Mouse (Mus musculus) neural tube, embryonic 14.5 days (tissue): ENCODE data around the gene Raver1. TPM values are rescaled to one million over a fixed set of nuclear protein-coding genes. Genes with fewer than 3 reads are reported as not detected.

Experiments used
- ATAC-seq: fragments of 200-750 bp; cut with Nextera tagmentation; 2 replicates; pipeline ENCODE4 v1.8.0; 2017; ENCODE audit warnings: low read depth, mild to moderate bottlenecking, moderate TSS enrichment, moderate library complexity
- H3K27ac ChIP-seq: fragments of 300-500 bp; sonication (generic); 2 replicates; pipeline ENCODE4 v1.5.1; 2014; ENCODE audit warnings: low read depth, mild to moderate bottlenecking, control low read depth, low read length, moderate library complexity, mixed read lengths
- H3K27me3 ChIP-seq: fragments of 300-500 bp; sonication (generic); 2 replicates; pipeline ENCODE4 v1.6.1; 2014; ENCODE audit warnings: low read length; ENCODE audit not compliant: control insufficient read depth, insufficient read depth
- H3K36me3 ChIP-seq: fragments of 300-500 bp; sonication (generic); 2 replicates; pipeline ENCODE4 v1.6.1; 2014; ENCODE audit warnings: low read length, mixed read lengths; ENCODE audit not compliant: control insufficient read depth, insufficient read depth
- H3K4me1 ChIP-seq: fragments of 300-500 bp; sonication (generic); 2 replicates; pipeline ENCODE4 v1.6.1; 2014; ENCODE audit warnings: low read length; ENCODE audit not compliant: control insufficient read depth, insufficient read depth
- H3K4me2 ChIP-seq: fragments of 300-500 bp; sonication (generic); 2 replicates; pipeline ENCODE4 v1.6.1; 2014; ENCODE audit warnings: mild to moderate bottlenecking, low read depth, low read length, control low read depth
- H3K4me3 ChIP-seq: fragments of 300-500 bp; sonication (generic); 2 replicates; pipeline ENCODE4 v1.5.1; 2014; ENCODE audit warnings: low read depth, low read length, control low read depth, mixed read lengths
- H3K9ac ChIP-seq: fragments of 300-500 bp; sonication (generic); replicated peaks from 2 replicates; pipeline ENCODE4 v1.6.1; 2014; ENCODE audit warnings: low read depth, mild to moderate bottlenecking, control low read depth, low read length, mixed read lengths
- H3K9me3 ChIP-seq: fragments of 300-500 bp; sonication (generic); 2 replicates; pipeline ENCODE4 v1.6.1; 2016; ENCODE audit warnings: low read length; ENCODE audit not compliant: control insufficient read depth
- WGBS: fragments of 180-500 bp; shearing (Covaris S2); extraction: QIAGEN DNeasy Blood & Tissue Kit; methylation state at CpG from one replicate; pipeline ENCODE4 v1.1.7; 2014; 5-methylcytosine and 5-hydroxymethylcytosine counted together
- polyA plus RNA-seq: library from polyadenylated mRNA; unstranded; fragments of >200 nt; fragmentation: Nextera tagmentation; extraction: Ambion mirVana; gene quantifications from 2 replicates; pipeline ENCODE4 v1.2.1, GENCODE M21; 2014

Gene Raver1
- polyA plus RNA-seq, 1 experiment from 2014 or later = 29.4 TPM

DNA sequence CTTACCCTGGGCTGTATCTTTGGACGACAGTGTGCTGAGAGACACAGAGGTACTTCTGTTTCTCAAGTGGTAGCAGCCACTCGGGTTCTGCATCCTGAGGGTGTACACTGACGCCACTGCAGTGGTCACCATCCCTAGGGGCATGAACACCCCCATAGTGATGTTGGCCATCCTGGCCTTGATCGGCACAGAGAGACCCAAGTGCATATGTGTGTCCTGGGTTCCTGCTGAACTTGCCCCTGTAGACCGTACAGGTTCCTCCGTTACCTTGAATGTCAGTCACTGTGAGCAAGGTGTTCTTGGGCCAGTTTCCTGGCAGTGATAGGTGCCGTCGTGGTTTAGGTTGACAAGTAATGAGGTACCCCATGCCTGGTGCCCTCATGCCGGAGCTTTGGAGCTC lies 1.6 kb upstream of the Raver1 start:
- WGBS = 93% methylated on average over 9 of the region's 9 CpGs
- Histone ChIP-seq H3K4me3 (no peak overlapping the region), H3K27me3 (no peaks in the 10 kb centered on the region), H3K36me3 (peaks cover 8% of the 10 kb centered on the region), H3K9me3 (no peaks in the 10 kb centered on the region), H3K9ac (no peak overlapping the region), H3K4me1 (peaks cover 15% of the 10 kb centered on the region), H3K27ac (no peak overlapping the region), H3K4me2 (no peak overlapping the region)
- no peak for ATAC-seq

- no peaks in the 10 kb centered on the region for H3K9me3 ChIP-seq
- ATAC-seq = no peak; the same call in 1 of the 2 replicates
- WGBS = 4% methylated on average over 24 of the region's 24 CpGs
- H3K4me3 ChIP-seq = peak overlapping the region; percentile 68
- H3K4me1 ChIP-seq = peaks cover 15% of the 10 kb centered on the region
- H3K27ac ChIP-seq = peak overlapping the region; percentile 88
- peaks cover 24% of the 10 kb centered on the region for H3K36me3 ChIP-seq
- peak overlapping the region; percentile 85 for H3K4me2 ChIP-seq
- H3K9ac ChIP-seq = peak overlapping the region; percentile 74
- H3K27me3 ChIP-seq = no peaks in the 10 kb centered on the region
Observed at GRCm38 (mm10) chr9:21090972-21091706, 669 bp downstream of the Raver1 start.

DNA sequence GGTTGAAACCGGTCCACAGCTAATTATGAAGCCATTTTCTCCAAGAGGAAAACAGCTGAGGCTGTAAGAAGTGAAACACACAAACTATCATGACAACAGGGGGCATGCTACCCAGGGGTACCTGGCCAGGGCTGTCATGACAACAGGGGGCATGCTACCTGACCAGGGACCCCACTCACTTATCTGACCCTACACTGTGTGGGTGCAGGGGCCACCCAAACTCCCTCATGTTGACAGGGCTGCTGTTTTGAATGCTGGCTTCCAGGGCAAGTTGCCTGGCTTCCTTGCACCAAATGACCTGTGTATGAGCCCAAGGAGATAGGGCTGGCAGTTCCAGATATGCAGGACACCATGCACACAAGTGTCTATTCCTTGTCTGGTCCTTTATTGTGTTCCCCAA lies 1.3 kb downstream of the Raver1 start:
- H3K4me3 ChIP-seq = peak overlapping the region; percentile 68
- peak overlapping the region; percentile 85 for H3K4me2 ChIP-seq
- H3K9me3 ChIP-seq = no peaks in the 10 kb centered on the region
- H3K36me3 ChIP-seq = peaks cover 29% of the 10 kb centered on the region
- peaks cover 15% of the 10 kb centered on the region for H3K4me1 ChIP-seq
- no peaks in the 10 kb centered on the region for H3K27me3 ChIP-seq
- no peak overlapping the region for H3K27ac ChIP-seq
- H3K9ac ChIP-seq = peak overlapping the region; percentile 74
- WGBS = 91% methylated on average over 1 of the region's 1 CpGs
- ATAC-seq = no peak

GRCm38 (mm10) chr9:21083324-21083723 lies 8.5 kb downstream of the Raver1 start:
- H3K4me1 ChIP-seq = no peaks in the 10 kb centered on the region
- H3K4me3 ChIP-seq = no peak overlapping the region
- H3K27me3 ChIP-seq = no peaks in the 10 kb centered on the region
- 89% methylated on average over 3 of the region's 3 CpGs for WGBS
- no peak overlapping the region for H3K27ac ChIP-seq
- no peak overlapping the region for H3K9ac ChIP-seq
- H3K36me3 ChIP-seq = peaks cover 80% of the 10 kb centered on the region
- H3K4me2 ChIP-seq = no peak overlapping the region
- H3K9me3 ChIP-seq = no peaks in the 10 kb centered on the region
- no peak for ATAC-seq

DNA sequence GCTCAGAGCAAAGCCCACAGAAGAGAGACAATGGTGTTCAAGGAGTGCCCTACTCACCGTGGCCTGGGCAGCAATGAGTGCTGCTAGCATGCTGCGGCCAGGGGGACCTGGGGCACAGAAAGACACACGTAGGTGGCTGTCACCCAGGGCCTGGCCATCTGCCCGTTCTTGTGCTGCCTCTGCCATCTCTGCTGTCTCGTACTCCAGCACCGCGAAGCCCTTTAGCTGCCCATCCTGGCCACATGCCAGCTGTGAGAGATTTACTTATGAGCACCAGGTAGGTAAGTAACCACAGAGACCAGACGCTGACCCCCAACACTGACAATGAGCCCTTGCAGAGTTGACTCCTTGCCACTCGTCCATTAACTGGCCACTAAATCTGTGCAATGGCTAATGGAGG lies 10.7 kb downstream of the Raver1 start:
- no peak overlapping the region for H3K27ac ChIP-seq
- H3K4me3 ChIP-seq = no peak overlapping the region
- H3K27me3 ChIP-seq = no peaks in the 10 kb centered on the region
- H3K36me3 ChIP-seq = peaks cover 82% of the 10 kb centered on the region
- ATAC-seq = no peak
- WGBS = 85% methylated on average over 9 of the region's 9 CpGs
- no peak overlapping the region for H3K9ac ChIP-seq
- no peaks in the 10 kb centered on the region for H3K9me3 ChIP-seq
- H3K4me2 ChIP-seq = no peak overlapping the region
- no peaks in the 10 kb centered on the region for H3K4me1 ChIP-seq

- H3K4me1 ChIP-seq = peaks cover 12% of the 10 kb centered on the region
- H3K36me3 ChIP-seq = peaks cover 58% of the 10 kb centered on the region
- no peak for ATAC-seq
- no peak overlapping the region for H3K9ac ChIP-seq
- no peak overlapping the region for H3K4me2 ChIP-seq
- no peak overlapping the region for H3K4me3 ChIP-seq
- no peaks in the 10 kb centered on the region for H3K9me3 ChIP-seq
- WGBS = 90% methylated on average over 3 of the region's 3 CpGs
- no peaks in the 10 kb centered on the region for H3K27me3 ChIP-seq
- H3K27ac ChIP-seq = no peak overlapping the region
Observed at GRCm38 (mm10) chr9:21075625-21076024, 16.2 kb downstream of the Raver1 start.

- Histone ChIP-seq H3K27ac (no peak overlapping the region), H3K4me3 (no peak overlapping the region), H3K9me3 (no peaks in the 10 kb centered on the region), H3K36me3 (peaks cover 44% of the 10 kb centered on the region), H3K9ac (no peak overlapping the region), H3K27me3 (no peaks in the 10 kb centered on the region), H3K4me1 (peaks cover 12% of the 10 kb centered on the region), H3K4me2 (no peak overlapping the region; the same call in 1 of the 2 replicates)
- WGBS = 83% methylated on average over 1 of the region's 1 CpGs
- no peak for ATAC-seq
Observed at GRCm38 (mm10) chr9:21074173-21074572, 17.6 kb downstream of the Raver1 start.

DNA sequence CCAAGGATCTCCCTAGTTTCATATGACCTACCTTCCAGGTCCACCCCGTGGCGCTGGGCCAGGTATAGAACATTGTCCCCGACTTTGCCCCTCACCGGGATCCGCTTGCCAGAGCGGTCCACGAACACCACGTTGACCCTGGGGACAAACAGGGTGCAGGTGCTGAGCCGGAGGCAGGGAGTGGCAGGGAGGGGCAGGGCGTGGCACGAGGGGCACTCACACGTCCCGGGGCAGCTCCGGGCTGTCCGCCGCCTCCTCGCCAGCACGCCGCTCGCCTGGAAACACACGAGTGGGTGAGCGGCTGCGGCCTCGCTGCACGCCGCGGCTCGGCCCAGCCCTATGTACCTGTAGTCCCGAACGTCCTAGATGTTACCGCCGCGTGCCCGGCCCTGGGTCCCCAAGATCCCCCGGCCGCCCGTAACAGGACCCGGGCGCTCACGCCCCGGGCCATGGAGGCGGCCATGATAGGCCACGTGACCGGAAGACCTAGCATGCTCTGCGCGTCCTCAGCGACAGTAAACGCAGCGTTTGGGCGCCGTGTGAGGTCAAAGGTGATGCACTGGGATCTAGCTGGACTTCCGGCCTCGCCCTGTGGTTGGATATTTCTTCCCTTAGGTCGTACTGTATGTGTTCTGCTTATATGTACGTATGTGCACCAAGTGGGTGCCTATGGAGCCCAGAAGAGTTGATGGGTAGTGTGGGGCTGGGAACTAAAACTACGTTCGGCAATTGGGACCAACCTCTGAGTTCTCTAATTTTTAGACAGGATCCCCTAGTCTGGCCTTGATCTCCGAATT lies 18.6 kb downstream of the Raver1 start, which contains the start of the genes Gm49373 and Fdx1l:
Gene Gm49373 (minus strand): TSS at position 53 of the 797 bp plus-strand sequence.
Gene Fdx1l (minus strand): TSS at position 571 of the 797 bp plus-strand sequence.
- Histone ChIP-seq H3K9me3 (no peaks in the 10 kb centered on the region), H3K4me3 (peak within 1 kb of the TSS; percentile 87), H3K27ac (peak within 1 kb of the TSS; percentile 62; the same call in 1 of the 2 replicates), H3K4me2 (peak within 1 kb of the TSS; percentile 88), H3K27me3 (no peaks in the 10 kb centered on the region), H3K9ac (peak within 1 kb of the TSS; percentile 81), H3K4me1 (peaks cover 12% of the 10 kb centered on the region), H3K36me3 (peaks cover 34% of the 10 kb centered on the region)
- 3% methylated on average over 58 of the region's 58 CpGs for WGBS
- peak; percentile 96 for ATAC-seq

GRCm38 (mm10) chr9:21072641-21073040 lies 19.2 kb downstream of the Raver1 start:
- peak overlapping the region; percentile 88 for H3K4me2 ChIP-seq
- no peak overlapping the region for H3K27ac ChIP-seq
- H3K4me1 ChIP-seq = peaks cover 12% of the 10 kb centered on the region
- H3K27me3 ChIP-seq = no peaks in the 10 kb centered on the region
- no peaks in the 10 kb centered on the region for H3K9me3 ChIP-seq
- no peak for ATAC-seq
- WGBS = 19% methylated on average over 4 of the region's 4 CpGs
- H3K36me3 ChIP-seq = peaks cover 32% of the 10 kb centered on the region
- H3K4me3 ChIP-seq = peak overlapping the region; percentile 87
- peak overlapping the region; percentile 81 for H3K9ac ChIP-seq
